Mouse (Mus musculus): ENCODE results near the gene Dlg1. TPM values are rescaled to one million over a fixed set of nuclear protein-coding genes. Genes with fewer than 3 reads are reported as not detected.

Dlg1 gene
- total RNA-seq, 2 experiments from 2014 or later: 185 to 202 TPM

- intact Hi-C loops (cut with DNase I): no loop called here
- TF ChIP-seq CTCF (IDR thresholded peaks at IDR 0.05): no peak
- no peak overlapping the region for H3K27ac ChIP-seq
- no peak overlapping the region for H3K4me3 ChIP-seq
- no peak for DNase-seq (ENCODE audit: extremely low spot score in 1 of 2, low spot score in 2 of 2)
Measured at GRCm38 (mm10) chr16:31659453-31659852, 3.8 kb upstream of the Dlg1 start.

- intact Hi-C loops (cut with DNase I): no loop called here
- TF ChIP-seq CTCF (IDR thresholded peaks at IDR 0.05): no peak
- no peak for DNase-seq (ENCODE audit: extremely low spot score in 1 of 2, low spot score in 2 of 2)
- Histone ChIP-seq H3K27ac (no peak overlapping the region; the same call in 1 of the 2 replicates), H3K4me3 (peak overlapping the region; percentile 96)
Measured at GRCm38 (mm10) chr16:31662556-31663378, 476 bp upstream of the Dlg1 start.

GRCm38 (mm10) chr16:31664287-31664597 is 999 bp downstream of the Dlg1 start:
- intact Hi-C loops (cut with DNase I): no loop called here

DNA sequence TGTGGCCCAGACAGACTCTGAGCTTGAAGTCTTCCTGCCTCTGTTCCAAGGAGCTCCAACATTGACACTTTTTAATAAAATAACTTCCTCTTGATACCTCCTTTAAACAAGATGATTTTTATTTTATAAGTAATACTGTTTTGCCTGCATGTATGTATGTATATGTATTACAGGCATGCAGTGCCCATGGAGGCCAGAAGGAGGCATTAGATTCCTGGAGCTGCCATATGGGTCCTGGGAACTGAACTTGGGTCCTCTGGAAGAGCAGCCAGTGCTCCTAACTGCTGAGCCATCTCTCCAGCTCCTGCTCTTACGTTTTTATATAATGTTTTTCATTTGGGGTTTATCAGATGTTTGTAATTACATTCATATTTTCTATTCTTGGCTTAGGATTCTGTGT is 9.0 kb downstream of the Dlg1 start:
- TF ChIP-seq CTCF (IDR thresholded peaks at IDR 0.05): peak; percentile 16
- intact Hi-C loops (cut with DNase I): no loop called here
- no peak overlapping the region for H3K27ac ChIP-seq
- H3K4me3 ChIP-seq: no peak overlapping the region
- DNase-seq (ENCODE audit: extremely low spot score in 1 of 2, low spot score in 2 of 2): no peak

More at GRCm38 (mm10) chr16:31664287-31664597, 999 bp downstream of the Dlg1 start:
- Histone ChIP-seq H3K4me3 (peak overlapping the region; percentile 96), H3K27ac (peak overlapping the region; percentile 66)
- DNase-seq (ENCODE audit: extremely low spot score in 1 of 2, low spot score in 2 of 2): peak in 1 of 2 experiments; percentile 16
- no peak for TF ChIP-seq CTCF (IDR thresholded peaks at IDR 0.05)

DNA sequence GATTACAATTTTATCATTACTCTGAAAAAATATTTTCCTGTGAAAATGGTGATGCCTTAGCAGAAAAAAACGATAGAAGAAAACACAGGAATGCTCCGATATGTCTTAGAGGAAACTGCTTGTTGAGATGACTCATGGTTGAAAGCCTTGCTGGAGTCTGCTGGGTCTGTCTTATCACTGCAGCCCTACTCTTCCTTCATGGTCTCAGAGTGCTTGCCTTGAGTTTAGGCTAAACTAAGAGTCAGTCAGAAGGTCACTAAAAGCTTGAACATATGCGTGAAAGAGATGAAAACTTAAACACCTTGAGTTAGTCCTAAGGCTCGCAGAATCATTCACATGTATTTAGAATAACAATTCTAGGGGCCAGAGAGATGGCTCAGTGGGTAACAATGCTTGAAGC is 14.2 kb downstream of the Dlg1 start:
- no peak overlapping the region for H3K4me3 ChIP-seq
- intact Hi-C loops (cut with DNase I): no loop called here
- H3K27ac ChIP-seq: no peak overlapping the region
- no peak for DNase-seq (ENCODE audit: extremely low spot score in 1 of 2, low spot score in 2 of 2)
- no peak for TF ChIP-seq CTCF (IDR thresholded peaks at IDR 0.05)

DNA sequence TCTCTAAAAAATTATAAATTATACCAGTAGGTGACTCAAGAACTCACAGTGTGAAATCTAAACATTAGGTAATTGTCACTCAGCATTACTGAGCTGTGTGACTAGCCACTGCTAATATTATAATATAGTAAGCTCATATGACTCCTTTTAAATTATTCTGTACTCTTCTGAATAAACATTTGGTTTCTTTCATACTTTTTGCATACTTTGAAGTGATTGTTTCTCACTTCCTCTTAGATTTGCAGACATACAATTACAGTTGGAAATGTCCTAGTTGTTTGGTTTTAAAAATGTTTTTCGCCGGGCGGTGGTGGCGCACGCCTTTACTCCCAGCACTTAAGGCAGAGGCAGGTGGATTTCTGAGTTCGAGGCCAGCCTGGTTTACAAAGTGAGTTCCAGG is 19.0 kb downstream of the Dlg1 start:
- H3K4me3 ChIP-seq: no peak overlapping the region
- no peak for DNase-seq (ENCODE audit: extremely low spot score in 1 of 2, low spot score in 2 of 2)
- no peak for TF ChIP-seq CTCF (IDR thresholded peaks at IDR 0.05)
- intact Hi-C loops (cut with DNase I): no loop called here
- no peak overlapping the region for H3K27ac ChIP-seq

DNA sequence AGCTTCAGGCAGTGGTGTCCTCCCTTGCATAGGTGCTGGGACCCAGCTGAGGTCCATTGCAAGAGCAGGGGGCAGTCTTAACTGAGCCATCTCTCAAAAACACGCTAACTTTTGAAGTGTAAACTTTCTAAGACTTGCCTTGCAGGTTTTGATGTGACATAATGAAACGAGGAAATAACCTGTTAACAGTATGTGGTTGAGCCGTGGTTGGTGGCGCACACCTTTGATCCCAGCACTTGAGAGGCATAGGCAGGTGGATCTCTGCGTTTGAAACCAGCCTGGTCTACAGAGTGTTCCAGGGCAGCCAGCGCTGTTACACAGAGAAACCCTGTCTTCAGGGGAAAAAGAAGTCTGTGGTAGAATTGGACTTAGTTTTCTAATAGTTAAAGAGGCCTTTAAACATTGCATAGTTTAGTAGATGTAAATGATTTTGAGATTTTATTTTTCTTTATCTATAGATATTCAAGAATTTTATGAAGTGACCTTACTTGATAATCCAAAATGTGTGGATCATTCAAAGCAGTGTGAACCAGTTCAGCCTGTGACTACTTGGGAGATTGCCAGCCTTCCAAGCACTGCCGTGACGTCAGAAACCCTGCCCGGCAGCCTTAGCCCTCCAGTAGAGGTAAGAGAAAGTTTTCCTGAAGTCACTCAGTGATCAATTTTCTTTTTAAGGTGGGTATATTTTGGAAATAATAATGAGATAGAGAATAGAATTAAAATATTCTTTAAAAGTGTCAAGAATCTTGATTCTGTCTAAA is 20.6 kb downstream of the Dlg1 start:
- intact Hi-C loops (cut with DNase I): no loop called here
- Histone ChIP-seq H3K27ac (no peak overlapping the region), H3K4me3 (no peak overlapping the region)
- TF ChIP-seq CTCF (IDR thresholded peaks at IDR 0.05): no peak
- DNase-seq (ENCODE audit: extremely low spot score in 1 of 2, low spot score in 2 of 2): no peak

- intact Hi-C loops (cut with DNase I): no loop called here
- no peak overlapping the region for H3K27ac ChIP-seq
- no peak overlapping the region for H3K4me3 ChIP-seq
- TF ChIP-seq CTCF (IDR thresholded peaks at IDR 0.05): no peak
- no peak for DNase-seq (ENCODE audit: extremely low spot score in 1 of 2, low spot score in 2 of 2)
Measured at GRCm38 (mm10) chr16:31684771-31685170, 21.5 kb downstream of the Dlg1 start.

- intact Hi-C loops (cut with DNase I): no loop called here
Measured at GRCm38 (mm10) chr16:31687766-31688165, 24.5 kb downstream of the Dlg1 start.

GRCm38 (mm10) chr16:31695286-31696020 is 32.2 kb downstream of the Dlg1 start:
- DNase-seq (ENCODE audit: extremely low spot score in 1 of 2, low spot score in 2 of 2): peak; percentile 35 to 45
- intact Hi-C loops (cut with DNase I): loop anchor here (2.0 kb wide), 1 partner anchor 97 kb away; no protein-coding TSS in a partner anchor
- Histone ChIP-seq H3K27ac (peak overlapping the region; percentile 87), H3K4me3 (peak overlapping the region; percentile 52)
- TF ChIP-seq CTCF (IDR thresholded peaks at IDR 0.05): no peak

More at GRCm38 (mm10) chr16:31687766-31688165, 24.5 kb downstream of the Dlg1 start:
- Histone ChIP-seq H3K4me3 (no peak overlapping the region), H3K27ac (no peak overlapping the region)
- no peak for TF ChIP-seq CTCF (IDR thresholded peaks at IDR 0.05)
- no peak for DNase-seq (ENCODE audit: extremely low spot score in 1 of 2, low spot score in 2 of 2)

DNA sequence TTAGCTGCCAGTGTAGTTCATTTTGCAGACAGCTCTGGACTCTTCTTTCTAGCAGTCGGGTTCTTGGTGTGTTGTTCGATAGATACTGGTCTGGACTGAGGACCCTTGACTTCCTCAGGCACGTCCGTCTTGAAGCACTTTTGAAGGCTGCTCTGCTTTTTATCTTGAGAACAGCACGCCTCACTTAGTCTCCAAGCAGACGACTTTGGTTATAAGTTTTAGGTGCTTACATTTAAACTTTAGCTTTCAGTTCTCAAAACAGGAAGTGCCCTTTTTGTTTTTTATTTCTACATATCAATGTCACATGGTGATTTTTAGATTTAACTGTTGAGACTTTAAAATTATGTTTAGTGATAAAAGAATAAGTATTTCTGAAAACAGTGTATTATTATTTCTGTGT is 33.1 kb downstream of the Dlg1 start:
- peak overlapping the region; percentile 87 for H3K27ac ChIP-seq

More for the DNA sequence above, 33.1 kb downstream of the Dlg1 start:
- TF ChIP-seq CTCF (IDR thresholded peaks at IDR 0.05): no peak
- intact Hi-C loops (cut with DNase I): loop anchor here (2.0 kb wide), 1 partner anchor 98 kb away; no protein-coding TSS in a partner anchor
- no peak for DNase-seq (ENCODE audit: extremely low spot score in 1 of 2, low spot score in 2 of 2)
- peak overlapping the region; percentile 52 for H3K4me3 ChIP-seq

Measured in left cerebral cortex, adult 2 months (tissue).